Mouse (Mus musculus) embryonic facial prominence, embryonic 15.5 days (tissue): ENCODE data around the gene Cst9. TPM values are rescaled to one million over a fixed set of nuclear protein-coding genes. Genes with fewer than 3 reads are reported as not detected.

Source experiments
- ATAC-seq: fragments of 200-750 bp; cut with Nextera tagmentation; 2 replicates; pipeline ENCODE4 v1.8.0; 2017; ENCODE audit warnings: low read depth, moderate TSS enrichment; ENCODE audit not compliant: insufficient number of reproducible peaks, low FRiP score, low TSS enrichment
- H3K27ac ChIP-seq: fragments of 300-500 bp; sonication (generic); replicated peaks from 2 replicates; pipeline ENCODE4 v1.5.1; 2015; ENCODE audit warnings: mild to moderate bottlenecking, inconsistent platforms
- H3K27me3 ChIP-seq: fragments of 300-500 bp; sonication (generic); 2 replicates; pipeline ENCODE4 v1.6.1; 2015; ENCODE audit warnings: inconsistent platforms
- H3K36me3 ChIP-seq: fragments of 300-500 bp; sonication (generic); 2 replicates; pipeline ENCODE4 v1.6.1; 2015; ENCODE audit warnings: mild to moderate bottlenecking, inconsistent platforms
- H3K4me1 ChIP-seq: fragments of 300-500 bp; sonication (generic); 2 replicates; pipeline ENCODE4 v1.6.1; 2015; ENCODE audit warnings: inconsistent platforms
- H3K4me2 ChIP-seq: fragments of 300-500 bp; sonication (generic); replicated peaks from 2 replicates; pipeline ENCODE4 v1.6.1; 2015; ENCODE audit warnings: mild to moderate bottlenecking, inconsistent platforms
- H3K4me3 ChIP-seq: fragments of 300-500 bp; sonication (generic); replicated peaks from 2 replicates; pipeline ENCODE4 v1.5.1; 2015; ENCODE audit warnings: mild to moderate bottlenecking, inconsistent platforms
- H3K9ac ChIP-seq: fragments of 300-500 bp; sonication (generic); 2 replicates; pipeline ENCODE4 v1.6.1; 2015; ENCODE audit warnings: inconsistent platforms
- H3K9me3 ChIP-seq: fragments of 300-500 bp; sonication (generic); replicated peaks from 2 replicates; pipeline ENCODE4 v1.6.1; 2016; ENCODE audit warnings: inconsistent platforms
- WGBS: fragments of 180-500 bp; shearing (Covaris S2); methylation state at CpG from one replicate; pipeline ENCODE4 v1.1.7; 2015; 5-methylcytosine and 5-hydroxymethylcytosine counted together
- polyA plus RNA-seq: library from polyadenylated mRNA; unstranded; fragments of >200 nt; fragmentation: Nextera tagmentation; extraction: Ambion mirVana; gene quantifications from 2 replicates; pipeline ENCODE4 v1.2.1, GENCODE M21; 2015

Gene Cst9
- polyA plus RNA-seq, 1 experiment from 2014 or later = not detected

GRCm38 (mm10) chr2:148878641-148879130, 43.7 kb downstream of the Cst9 start:
- WGBS = 10% methylated on average over 2 of the region's 2 CpGs
- no peak overlapping the region for H3K4me2 ChIP-seq
- H3K4me3 ChIP-seq = no peak overlapping the region
- no peaks in the 10 kb centered on the region for H3K36me3 ChIP-seq
- no peak overlapping the region for H3K27ac ChIP-seq
- peaks cover 15% of the 10 kb centered on the region for H3K4me1 ChIP-seq
- H3K9me3 ChIP-seq = no peaks in the 10 kb centered on the region
- H3K27me3 ChIP-seq = no peaks in the 10 kb centered on the region
- no peak overlapping the region for H3K9ac ChIP-seq
- no peak for ATAC-seq

- no peak overlapping the region for H3K27ac ChIP-seq
- no peaks in the 10 kb centered on the region for H3K9me3 ChIP-seq
- 48% methylated on average over 1 of the region's 1 CpGs for WGBS
- H3K4me3 ChIP-seq = no peak overlapping the region
- H3K4me2 ChIP-seq = no peak overlapping the region
- H3K36me3 ChIP-seq = no peaks in the 10 kb centered on the region
- no peaks in the 10 kb centered on the region for H3K27me3 ChIP-seq
- no peak overlapping the region for H3K9ac ChIP-seq
- peaks cover 9% of the 10 kb centered on the region for H3K4me1 ChIP-seq
- no peak for ATAC-seq
Observed at GRCm38 (mm10) chr2:148879199-148879598, 44.3 kb downstream of the Cst9 start.

GRCm38 (mm10) chr2:148884738-148885137, 49.8 kb downstream of the Cst9 start:
- Histone ChIP-seq H3K27ac (no peak overlapping the region), H3K9me3 (no peaks in the 10 kb centered on the region), H3K27me3 (no peaks in the 10 kb centered on the region), H3K4me2 (no peak overlapping the region), H3K4me3 (no peak overlapping the region), H3K36me3 (no peaks in the 10 kb centered on the region), H3K4me1 (no peaks in the 10 kb centered on the region), H3K9ac (no peak overlapping the region)
- ATAC-seq = no peak

Other genes starting within 250 kb of the Cst9 start
- gene Nxt1, start 162.5 kb upstream of the Cst9 start, polyA plus RNA-seq = 76.9 and 80.4 TPM in 2 replicates
- 18.7 and 20.1 TPM in 2 replicates for gene Gzf1, start 154.1 kb upstream of the Cst9 start, polyA plus RNA-seq
- gene Napb, start 102.7 kb upstream of the Cst9 start, polyA plus RNA-seq = 4.6 and 5.6 TPM in 2 replicates
- gene Cstl1, start 84.8 kb upstream of the Cst9 start, polyA plus RNA-seq = not detected in 2 replicates
- gene Cst11, start 63.6 kb upstream of the Cst9 start, polyA plus RNA-seq = not detected in 2 replicates
- gene 8030411F24Rik, start 53.1 kb upstream of the Cst9 start, polyA plus RNA-seq = 0.88 and 1.3 TPM in 2 replicates
- gene Cst12, start 45.8 kb upstream of the Cst9 start, polyA plus RNA-seq = not detected in 2 replicates
- gene Cst8, start 36.4 kb upstream of the Cst9 start, polyA plus RNA-seq = not detected in 2 replicates
- gene Cst13, start 15.1 kb upstream of the Cst9 start, polyA plus RNA-seq = not detected in 2 replicates
- not detected in 2 replicates for gene 9230104L09Rik, start 29.9 kb downstream of the Cst9 start, polyA plus RNA-seq
- gene Cst3, start 40.5 kb downstream of the Cst9 start, polyA plus RNA-seq = 534 and 540 TPM in 2 replicates
- gene Gm1330, start 168.1 kb downstream of the Cst9 start, polyA plus RNA-seq = not detected in 2 replicates
- not detected in 2 replicates for gene Gm10750, start 182.1 kb downstream of the Cst9 start, polyA plus RNA-seq